Mouse (Mus musculus) ovary, postnatal 36 days (tissue): ENCODE measurements at regions not wholly inside any gene's neighbourhood (a gene's known extent, or its start where the extent isn't known, plus 50 kb on each side); places are given as distances from the start of the nearest gene placed in this dataset.

Source experiments
- DNase-seq: peaks from one replicate; pipeline ENCODE4 v3.0.0; 2022; ENCODE audit warnings: low spot score, mixed read lengths

- DNase-seq: no peak
These were observed 132.9 kb upstream of the Fstl4 start for GRCm38 (mm10) chr11:52631579-52631978.

- DNase-seq: no peak
These were observed 130.2 kb upstream of the Fstl4 start for GRCm38 (mm10) chr11:52634189-52634588.

- DNase-seq: no peak
These were observed 128.6 kb upstream of the Fstl4 start for GRCm38 (mm10) chr11:52635716-52636389.

- no peak for DNase-seq
These were observed 125.5 kb upstream of the Fstl4 start for GRCm38 (mm10) chr11:52638939-52639338.

GRCm38 (mm10) chr11:52641725-52642338, 122.6 kb upstream of the Fstl4 start:
- no peak for DNase-seq

- DNase-seq: no peak
These were observed 120.2 kb upstream of the Fstl4 start for GRCm38 (mm10) chr11:52644081-52644768.

GRCm38 (mm10) chr11:52648176-52648839, 116.1 kb upstream of the Fstl4 start:
- no peak for DNase-seq

GRCm38 (mm10) chr11:52648849-52649400, 115.5 kb upstream of the Fstl4 start:
- DNase-seq: no peak

GRCm38 (mm10) chr11:52654640-52655039, 109.8 kb upstream of the Fstl4 start:
- DNase-seq: no peak

- DNase-seq: no peak
These were observed 108.5 kb upstream of the Fstl4 start for GRCm38 (mm10) chr11:52655720-52656474.

GRCm38 (mm10) chr11:52661234-52661633, 103.2 kb upstream of the Fstl4 start:
- no peak for DNase-seq

GRCm38 (mm10) chr11:52661894-52662593, 102.4 kb upstream of the Fstl4 start:
- DNase-seq: no peak

GRCm38 (mm10) chr11:52665343-52665742, 99.1 kb upstream of the Fstl4 start:
- DNase-seq: no peak

- DNase-seq: no peak
These were observed 89.4 kb upstream of the Fstl4 start for GRCm38 (mm10) chr11:52675022-52675421.

- DNase-seq: no peak
These were observed 86.2 kb upstream of the Fstl4 start for GRCm38 (mm10) chr11:52678259-52678658.

GRCm38 (mm10) chr11:52685436-52685835, 79.0 kb upstream of the Fstl4 start:
- DNase-seq: no peak

- no peak for DNase-seq
These were observed 71.7 kb upstream of the Fstl4 start for GRCm38 (mm10) chr11:52692701-52693100.

- DNase-seq: no peak
These were observed 62.8 kb upstream of the Fstl4 start for GRCm38 (mm10) chr11:52701682-52702081.

- no peak for DNase-seq
These were observed 61.0 kb upstream of the Fstl4 start for GRCm38 (mm10) chr11:52703391-52703790.
